Mouse (Mus musculus) megakaryocyte, adult 5-6 weeks (primary cell): ENCODE measurements around the gene Tfap2a. TPM values are rescaled to one million over a fixed set of nuclear protein-coding genes. Genes with fewer than 3 reads are reported as not detected.

Experiments
- ATAC-seq: 2 replicates; pipeline ENCODE4 v1.8.0; 2016; ENCODE audit warnings: mild to moderate bottlenecking, inconsistent platforms; ENCODE audit not compliant: poor library complexity, severe bottlenecking
- total RNA-seq, 2 experiments: library from RNA; stranded (forward) in 1 of 2; stranded (reverse) in 1 of 2; fragments of 153-499, 151-499 nt in 1 of 2; fragments of 221-1000, 200-1000 nt in 1 of 2; gene quantifications; 2 replicates each; pipeline versions ENCODE4 v1.2.3 to v1.2.4; 2015 to 2017

Tfap2a gene
- total RNA-seq, 2 experiments from 2014 or later: 0.07 to 0.36 TPM

DNA sequence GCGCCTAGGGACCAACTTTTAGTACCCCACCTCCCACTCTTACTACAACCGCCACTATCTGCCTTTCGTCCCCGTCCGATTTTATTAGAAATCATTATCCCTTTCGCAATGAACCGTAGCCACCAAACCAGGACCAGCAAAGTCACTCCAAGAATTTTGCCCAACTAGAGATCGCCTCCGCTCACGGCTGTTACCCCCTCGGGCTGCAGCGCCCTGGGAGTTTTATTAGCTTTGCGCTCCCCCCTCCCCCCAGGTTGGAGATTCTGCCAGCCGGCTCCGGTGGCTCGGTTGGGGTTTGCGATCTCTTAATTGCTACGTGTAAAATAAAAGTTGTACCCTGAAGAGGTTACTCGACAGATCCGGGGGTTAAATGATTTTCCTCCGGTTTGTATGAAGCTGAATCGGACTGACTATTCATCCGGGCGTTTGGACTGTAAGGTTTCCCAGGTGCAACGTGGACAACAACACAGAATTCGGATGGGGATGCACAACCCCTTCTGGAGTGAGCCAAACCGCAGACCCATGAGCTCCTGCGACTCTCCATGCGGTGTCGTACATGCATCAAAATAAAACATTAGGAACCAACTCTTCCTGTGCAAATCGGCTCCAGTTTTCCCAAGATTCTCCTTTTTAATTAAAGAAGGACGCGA, 3.7 kb downstream of the Tfap2a start:
- no peak for ATAC-seq

DNA sequence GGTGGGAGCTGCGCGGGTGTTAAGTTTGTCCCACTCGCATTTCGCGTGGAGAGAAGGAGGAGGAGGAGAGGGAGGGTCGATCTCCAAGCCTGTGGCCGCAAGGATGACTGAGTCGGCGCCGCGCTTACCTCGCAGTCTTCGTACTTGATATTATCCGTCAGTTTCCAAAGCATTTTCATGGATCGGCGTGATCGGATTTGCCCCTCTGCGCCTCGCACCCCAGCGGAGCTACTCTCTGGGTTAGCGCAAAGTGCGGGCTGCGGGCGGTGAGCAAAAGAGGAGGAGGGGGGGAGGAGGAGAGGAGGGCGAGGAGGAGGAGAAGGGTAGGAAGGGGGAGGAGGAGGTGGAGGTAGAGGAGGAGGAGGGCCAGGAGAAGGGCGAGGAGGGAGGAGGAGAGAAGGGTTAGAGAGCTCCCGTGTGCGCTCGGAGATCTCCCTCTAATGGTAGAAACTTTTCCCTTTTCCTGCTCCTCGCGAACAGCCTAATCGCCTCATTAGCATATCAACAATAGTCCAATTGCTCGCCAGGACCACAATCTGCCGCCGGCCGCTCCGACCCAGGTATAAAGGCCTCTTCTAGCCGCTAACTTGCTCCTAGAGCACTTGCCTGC, 4.5 kb downstream of the Tfap2a start:
- no peak for ATAC-seq

DNA sequence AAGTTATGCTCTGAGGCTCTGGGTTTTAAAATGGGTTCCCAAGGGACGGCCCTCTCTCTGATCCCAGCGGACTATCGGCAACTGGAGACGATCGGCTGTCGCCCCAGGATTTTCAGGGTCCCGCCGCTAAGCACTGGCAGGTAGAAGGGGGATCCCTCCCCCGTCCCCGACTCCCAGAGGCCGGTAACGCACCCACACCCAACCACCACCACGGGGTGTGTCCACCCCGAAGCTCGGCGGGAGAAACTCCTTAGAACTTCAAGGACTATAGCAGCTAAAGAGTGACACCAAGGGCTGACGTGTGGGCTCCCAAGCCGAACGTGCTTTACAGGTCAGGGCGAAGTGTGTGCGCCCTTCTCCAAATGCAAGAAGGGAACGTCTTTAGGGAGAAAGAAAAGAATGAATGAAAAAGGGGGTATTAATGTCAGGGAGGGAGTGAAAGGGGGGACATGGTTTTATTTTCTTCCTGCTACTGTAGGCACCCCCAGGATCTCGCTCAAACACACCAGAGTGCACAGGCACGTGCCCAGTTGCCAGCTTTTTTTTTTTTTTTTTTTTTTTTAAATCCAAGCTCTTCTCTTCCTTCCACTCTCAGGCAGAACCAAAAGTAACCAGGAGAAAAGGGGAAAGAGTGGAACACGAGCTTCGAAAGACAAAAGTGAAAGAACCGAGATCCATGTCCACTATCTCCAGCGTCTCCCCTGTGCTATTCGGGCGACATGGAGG, 5.2 kb downstream of the Tfap2a start:
- ATAC-seq: no peak

DNA sequence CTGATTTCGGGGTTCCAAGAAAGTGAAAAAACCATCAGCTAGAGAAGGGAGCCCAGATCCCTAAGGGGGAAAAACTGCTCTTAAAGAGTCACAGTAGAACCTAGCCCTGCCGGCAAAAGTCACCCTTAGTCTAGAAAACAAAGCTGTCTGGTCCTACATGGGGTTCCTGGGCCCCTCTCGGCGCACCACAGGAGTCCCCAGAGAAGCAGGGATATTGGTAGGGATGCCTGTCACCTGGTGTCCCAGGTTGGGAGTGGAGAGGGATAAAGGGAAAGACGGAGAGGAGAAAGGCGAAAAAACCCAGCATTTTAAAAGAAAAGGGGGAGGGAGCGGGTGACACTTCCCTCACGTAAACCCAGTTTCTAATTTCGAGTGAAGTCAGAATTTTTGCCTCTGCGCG, 6.1 kb downstream of the Tfap2a start:
- no peak for ATAC-seq

DNA sequence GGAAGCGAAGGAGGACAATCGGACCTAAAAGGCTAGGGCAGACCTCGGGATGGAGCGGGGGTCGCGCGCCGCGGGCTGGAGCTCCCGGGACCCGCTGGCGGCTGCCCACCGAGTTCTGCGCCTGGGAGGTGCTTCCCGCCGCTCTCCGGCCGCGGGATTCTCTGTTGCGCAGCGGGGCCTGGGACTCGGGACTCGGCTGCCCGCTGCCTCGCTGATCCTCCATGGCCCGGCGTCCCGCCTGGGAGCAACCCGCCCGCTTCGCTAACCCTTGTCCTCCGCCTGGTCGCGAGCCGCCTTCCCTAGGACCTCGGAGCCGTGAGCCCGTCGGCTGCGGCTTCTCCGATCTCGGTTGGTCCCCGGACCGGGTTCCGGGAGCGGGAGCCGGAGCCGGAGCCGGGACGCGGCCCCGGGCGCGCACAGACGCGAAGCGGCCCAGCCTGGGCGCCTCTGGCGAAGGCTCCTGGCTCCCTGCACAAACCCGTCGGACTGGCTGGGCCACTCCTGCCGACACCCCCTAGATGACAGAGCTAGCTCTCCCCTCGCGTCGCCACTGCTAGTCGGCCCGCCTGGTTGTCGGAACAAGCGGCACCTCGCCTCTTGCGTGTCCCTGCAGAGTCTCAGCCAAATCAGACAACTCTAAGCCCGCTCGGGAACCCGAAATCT, 6.9 kb downstream of the Tfap2a start:
- no peak for ATAC-seq

DNA sequence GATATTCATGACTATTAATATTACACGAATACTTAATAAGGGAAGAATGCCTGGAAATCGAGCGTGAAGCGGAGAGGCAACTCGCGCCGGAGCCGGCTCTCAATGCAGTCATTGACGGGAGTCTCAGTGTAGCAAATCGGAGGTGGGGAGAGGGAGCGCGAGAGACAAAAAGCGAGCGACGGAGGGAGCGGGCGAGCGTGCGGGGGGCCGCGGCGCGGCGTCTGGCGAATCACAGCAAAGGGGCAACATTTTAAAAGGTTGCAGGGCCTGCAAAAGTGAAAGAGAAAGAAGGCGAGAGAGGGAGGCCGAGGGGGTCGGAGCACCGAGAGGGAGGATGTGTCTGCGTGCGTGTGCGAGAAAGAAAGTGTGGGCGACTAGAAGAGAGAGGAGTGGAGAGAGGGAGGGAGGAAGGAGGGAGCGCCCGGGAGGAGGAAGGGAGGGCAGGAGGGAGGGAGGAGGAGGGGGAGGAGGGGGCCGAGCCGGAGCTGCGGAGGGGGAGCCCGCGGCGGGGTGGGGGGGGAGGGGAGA, 7.5 kb downstream of the Tfap2a start:
- ATAC-seq: peak; percentile 14; the same call in 1 of the 2 replicates

DNA sequence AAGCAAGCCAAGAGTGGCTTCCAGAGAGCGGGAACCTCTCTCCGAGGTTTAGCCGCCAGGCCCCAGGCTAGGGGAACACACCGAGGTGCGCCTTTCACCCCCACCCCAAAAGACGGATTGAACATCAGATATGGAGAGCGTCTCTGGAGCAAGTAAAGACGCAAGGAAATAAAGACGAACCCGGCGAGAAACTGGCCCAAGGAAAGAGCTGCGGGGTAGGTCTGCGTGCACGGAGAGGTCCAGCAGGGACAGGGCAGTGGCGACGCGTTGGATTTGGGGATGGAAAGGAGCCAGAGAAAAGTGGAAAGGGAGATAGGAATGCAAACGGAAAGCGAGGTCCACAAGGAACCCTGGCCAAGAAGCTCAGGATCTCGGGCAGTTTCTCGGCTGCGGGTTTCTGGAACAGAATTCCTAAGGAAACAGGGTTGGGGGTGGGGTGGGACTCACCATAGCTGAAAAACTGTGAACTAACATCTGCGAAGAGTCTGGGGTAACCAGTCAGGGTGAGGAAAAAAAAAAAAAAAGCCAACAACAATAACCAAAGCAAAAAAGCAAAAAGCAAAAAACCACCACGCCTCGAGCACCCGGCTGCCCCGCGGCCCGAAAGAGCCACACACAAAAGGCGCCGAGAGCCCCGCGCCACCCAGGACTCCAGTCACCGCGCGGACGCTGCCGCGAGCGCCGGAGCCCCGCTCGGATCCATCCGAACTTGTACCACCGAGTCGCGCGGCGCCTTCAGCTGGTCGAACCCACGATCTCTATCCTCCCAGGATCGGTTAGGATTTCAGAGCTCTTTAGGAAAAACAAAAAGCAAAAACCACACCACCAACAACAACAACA, 8.4 kb downstream of the Tfap2a start:
- no peak for ATAC-seq

DNA sequence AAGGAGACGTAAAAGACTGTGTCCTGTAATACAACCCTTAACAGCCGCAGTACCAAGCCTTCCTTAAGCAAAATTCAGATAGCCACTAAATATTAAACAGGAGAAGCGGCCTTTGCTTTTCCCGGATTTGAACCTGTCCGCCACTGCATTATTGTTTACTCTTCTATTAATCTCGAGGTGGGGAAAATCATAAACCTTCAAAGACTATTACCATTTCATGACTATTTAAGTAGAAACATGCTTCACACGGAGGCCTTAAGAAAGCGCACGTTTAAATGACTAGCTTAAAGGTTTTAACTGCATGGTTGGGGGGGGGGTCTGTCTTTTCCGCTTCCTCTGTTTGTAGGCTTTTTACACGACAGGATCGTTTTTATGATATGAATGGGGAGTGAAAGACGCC, 9.1 kb downstream of the Tfap2a start:
- no peak for ATAC-seq

DNA sequence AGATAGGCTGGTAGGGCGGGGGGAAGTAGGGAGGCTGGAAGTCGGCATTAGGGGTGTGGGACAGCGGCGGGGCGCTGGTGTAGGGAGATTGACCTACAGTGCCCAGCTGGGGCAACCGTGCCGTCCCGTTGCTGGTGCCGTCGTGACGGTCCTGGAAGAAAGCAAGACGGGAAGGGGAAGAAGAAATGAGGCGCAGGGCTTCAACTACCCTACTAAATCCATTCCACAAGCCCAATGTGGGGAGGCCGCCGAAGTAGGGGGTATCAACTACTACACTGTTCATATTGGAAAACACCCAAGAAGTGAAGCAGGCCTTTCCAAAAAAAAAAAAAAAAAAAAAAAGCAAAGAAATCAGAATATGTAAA, 9.6 kb downstream of the Tfap2a start:
- ATAC-seq: no peak

DNA sequence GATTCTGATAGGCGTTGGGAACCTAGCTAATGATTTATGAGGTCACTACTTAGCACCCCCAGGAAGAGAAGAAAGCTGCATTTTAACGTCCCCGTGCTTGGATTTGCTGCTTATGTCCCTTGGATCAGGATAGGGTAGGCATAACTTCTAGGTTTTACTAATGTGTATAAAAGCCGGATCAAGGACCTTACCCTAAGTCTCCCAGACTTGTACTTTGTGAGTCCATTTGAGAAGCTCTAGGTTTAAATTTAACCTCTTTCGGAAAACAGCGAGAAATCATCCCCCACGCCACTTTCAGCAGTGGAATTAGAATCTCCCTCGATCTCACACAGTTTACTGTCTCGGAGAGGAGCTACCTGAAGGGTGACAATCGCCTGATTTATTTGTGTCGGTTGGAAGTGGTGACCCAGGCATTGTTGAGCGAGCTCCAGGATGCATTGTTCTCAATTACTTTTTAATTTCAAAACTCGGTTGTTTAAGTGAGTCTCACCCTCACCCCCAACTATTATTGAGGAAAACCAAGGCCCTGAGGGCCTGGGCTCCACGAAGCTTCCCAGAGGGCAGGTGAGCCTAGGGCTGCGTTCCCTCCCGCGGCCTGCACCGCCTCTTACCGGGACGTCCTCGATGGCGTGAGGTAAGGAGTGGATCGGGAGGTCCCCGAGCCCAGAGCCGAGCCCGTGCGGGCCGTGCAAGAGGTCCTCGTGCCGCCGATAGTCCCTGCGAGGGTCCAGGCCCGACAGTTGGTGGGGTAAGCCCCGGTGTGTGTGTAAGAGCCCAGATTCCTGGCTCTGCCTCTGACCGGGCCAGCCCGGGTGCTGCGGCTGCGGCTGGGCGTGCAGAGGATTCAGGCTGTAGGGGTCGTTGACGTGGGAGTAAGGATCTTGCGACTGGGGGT, 10.2 kb downstream of the Tfap2a start:
- ATAC-seq: 0 out of 2 replicates have a peak, but pooled peaks have one; percentile 17

DNA sequence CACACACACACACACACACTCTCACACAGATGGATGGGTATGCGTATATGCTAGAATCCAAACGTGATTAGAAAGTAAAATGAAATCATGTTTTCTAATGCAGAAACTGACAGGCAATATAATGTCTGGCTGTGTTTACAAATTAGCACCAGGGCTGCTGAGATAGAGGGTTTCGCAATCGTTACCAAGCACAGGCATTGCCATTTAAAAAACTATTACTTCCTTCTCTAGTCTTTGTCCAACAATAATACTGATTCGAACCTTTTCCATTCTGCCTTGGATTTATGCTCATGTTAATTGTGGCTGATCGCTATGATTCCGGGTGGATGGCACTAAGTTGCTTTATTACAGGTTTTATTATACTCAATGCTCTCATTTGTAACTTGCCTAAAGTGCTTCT, 12.3 kb downstream of the Tfap2a start:
- ATAC-seq: no peak

DNA sequence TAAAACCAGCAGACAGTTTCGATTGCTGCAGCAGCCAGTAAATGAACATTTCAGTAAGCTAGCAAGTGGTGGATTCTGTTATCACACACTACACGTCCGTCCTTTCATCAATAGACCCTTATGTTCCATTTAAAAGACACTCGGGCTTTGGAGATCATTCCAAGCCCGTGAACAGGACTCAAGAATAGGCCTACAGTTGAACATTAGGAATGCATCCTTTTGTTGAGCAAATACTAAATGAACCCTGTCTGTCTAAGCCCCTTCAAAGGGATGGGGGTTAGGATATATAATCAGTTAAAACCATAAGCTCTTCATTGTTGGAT, 14.6 kb downstream of the Tfap2a start:
- no peak for ATAC-seq

DNA sequence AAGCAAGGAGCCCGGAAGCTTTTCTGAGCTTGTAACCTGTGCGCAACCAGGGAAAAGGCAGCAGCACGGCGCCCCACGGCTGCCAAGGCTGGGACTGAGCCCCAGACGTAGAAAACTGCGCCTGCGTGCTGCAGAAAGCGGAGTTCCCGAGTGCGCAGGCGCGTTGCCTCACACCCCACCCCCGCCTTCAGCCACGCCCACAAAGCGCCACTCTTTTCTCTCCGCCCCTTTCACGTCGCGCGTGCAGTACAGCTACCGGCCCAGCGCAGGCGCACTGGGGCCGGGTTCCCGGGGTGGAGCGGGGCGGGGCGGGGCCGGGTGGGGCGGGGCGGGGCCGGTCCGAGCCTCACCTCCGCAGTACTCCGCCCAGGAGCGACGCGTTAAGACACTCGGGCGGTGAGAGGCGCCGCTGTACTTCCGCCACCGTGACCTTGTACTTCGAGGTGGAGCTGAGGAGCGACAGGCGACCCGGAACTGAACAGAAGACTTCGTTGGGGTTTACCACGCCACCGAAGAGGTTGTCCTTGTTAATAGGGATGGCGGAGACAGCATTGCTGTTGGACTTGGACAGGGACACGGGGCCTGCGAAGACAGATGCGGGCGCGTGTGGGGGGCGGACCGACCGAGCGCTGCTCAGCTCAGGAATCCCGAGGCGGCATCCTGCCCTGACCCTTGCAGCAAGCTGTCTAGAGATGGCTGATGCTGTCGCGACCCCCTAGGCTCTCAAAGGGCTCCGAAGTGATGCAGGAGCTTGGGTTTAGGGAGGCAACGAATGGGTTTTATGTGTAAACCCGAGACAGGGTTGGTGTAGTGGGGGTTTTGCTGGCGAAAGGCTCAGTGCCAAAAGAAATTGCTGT, 15.2 kb downstream of the Tfap2a start:
- peak; percentile 94 for ATAC-seq

DNA sequence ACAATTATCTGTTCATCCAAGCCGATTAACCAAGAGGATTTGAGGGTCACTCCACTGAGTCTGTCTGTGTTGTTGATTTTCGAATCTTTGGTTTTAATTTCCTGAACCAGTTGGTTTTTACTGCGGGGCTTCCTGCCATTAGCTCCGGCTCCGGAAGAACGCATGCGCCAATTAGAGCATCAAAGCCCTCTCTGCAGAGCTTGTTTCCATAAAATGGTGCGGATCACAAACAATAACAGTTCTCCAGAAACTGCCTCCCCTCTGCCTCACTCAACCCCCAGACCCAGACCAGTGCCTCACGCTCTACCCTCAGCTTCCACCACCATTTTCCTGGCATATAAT, 18.5 kb downstream of the Tfap2a start:
- ATAC-seq: no peak

DNA sequence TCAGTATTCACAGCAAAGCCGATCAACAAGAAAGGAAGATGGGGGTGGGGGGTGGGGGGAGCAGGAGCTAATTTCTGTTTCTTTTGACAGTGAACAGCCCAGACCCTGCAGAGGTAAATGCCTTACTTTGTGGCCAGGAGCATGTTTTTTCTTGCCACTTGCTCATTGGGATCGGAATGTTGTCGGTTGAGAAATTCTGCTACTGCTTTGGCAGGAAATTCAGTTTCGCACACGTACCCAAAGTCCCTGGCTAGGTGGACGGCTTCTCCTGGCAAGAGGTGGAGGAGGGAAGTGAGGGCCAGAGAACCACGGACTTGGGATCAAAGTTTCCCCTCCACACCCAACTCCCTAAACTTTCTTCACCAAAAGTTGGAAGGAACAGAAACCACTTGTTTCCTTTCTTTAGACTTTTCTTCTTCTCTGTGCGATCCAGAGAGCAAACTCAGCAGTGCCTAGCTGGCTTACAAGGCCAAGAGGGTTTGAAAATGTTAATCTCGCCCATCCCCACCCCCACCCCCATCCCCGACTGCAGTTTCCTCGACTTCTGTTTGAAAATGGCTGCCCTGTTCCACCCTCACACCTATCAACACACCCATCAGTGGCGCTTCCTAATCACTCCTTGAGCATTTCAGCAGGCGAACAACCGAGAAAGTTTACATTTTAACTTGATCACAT, 19.0 kb downstream of the Tfap2a start:
- no peak for ATAC-seq

DNA sequence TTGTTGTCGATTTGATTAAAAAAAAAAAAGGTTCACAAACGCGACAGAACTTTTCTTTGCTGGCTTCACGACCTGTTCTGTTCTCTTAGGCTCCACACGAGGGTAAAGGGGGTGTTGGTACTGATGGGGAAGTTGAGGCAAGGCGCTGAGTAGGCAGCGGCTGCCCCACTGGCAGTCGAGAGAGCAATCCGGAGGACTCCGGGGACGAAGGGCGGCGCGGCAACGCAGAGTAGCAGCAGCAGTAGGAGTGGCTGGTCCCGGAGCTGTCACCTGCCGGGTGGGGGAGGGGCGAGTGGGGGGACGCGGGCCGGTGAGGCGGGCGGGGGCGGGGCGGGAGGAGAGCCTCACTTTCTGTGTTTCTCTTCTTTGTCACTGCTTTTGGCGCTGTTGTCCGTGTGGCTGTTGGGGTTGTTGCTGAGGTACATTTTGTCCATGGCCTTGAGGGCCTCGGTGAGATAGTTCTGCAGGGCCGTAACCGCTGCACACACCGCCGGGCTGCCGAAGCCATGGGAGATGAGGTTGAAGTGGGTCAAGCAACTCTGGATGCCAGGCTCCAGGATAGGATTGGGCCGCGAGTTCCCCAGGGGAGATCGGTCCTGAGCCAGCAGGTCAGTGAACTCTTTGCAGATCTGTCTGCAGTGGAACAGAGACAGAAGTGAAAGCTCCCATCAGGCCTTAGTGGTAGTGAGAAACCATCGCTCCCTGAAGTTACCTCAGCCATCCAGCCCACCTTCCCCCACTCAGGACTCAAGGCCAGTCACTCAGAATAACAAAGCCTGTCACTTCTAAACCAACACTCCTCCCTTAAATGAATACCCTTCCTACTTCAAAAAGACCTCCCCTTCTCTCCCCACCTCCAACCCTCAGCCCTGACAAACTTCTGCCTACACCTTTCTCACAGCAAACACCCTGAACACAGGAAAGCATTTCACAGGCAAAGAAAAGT, 21.1 kb downstream of the Tfap2a start:
- ATAC-seq: no peak

DNA sequence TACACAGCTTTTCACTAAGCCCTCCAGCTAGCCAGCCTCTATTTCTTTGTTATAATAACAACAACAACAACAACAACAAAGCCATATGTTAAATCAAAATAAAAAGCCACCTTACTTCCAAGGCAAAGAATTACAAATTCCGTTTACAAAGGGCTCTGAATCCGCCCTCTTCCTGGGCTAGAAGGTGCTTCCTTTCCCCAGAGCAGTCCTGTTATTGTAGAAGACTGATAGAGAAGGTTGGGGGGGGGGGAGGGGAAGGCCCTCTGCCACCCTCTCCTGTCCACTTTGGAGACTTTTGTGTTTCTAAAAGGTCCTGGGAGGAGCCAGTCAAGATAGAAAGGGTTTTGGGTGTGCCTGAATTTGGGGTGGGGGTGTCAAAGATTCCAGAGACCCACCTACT, 23.6 kb downstream of the Tfap2a start:
- ATAC-seq: no peak
